Mouse (Mus musculus) heart, adult 2 months (tissue): ENCODE data around the gene Sobp. TPM values are rescaled to one million over a fixed set of nuclear protein-coding genes. Genes with fewer than 3 reads are reported as not detected.

Experiments
- DNase-seq, 2 experiments: peaks; one replicate each; pipeline ENCODE4 v3.0.0; 2021
- H3K27ac ChIP-seq: fragments of 200-600 bp; 2 replicates; pipeline ENCODE4 v1.8.1; 2022
- H3K27me3 ChIP-seq: fragments of 200-500 bp; 2 replicates; pipeline ENCODE4 v1.6.1; 2012; ENCODE audit warnings: mild to moderate bottlenecking, low read length, inconsistent platforms, mixed read lengths; ENCODE audit not compliant: control insufficient read depth, insufficient read depth
- H3K36me3 ChIP-seq: fragments of 200-500 bp; 2 replicates; pipeline ENCODE4 v1.6.1; 2012; ENCODE audit warnings: low read length, inconsistent platforms; ENCODE audit not compliant: control insufficient read depth, insufficient read depth
- H3K4me1 ChIP-seq: fragments of 200-500 bp; 2 replicates; pipeline ENCODE4 v1.6.1; 2011; ENCODE audit warnings: low read length; ENCODE audit not compliant: control insufficient read depth, insufficient read depth
- H3K4me3 ChIP-seq: fragments of 200-600 bp; 2 replicates; pipeline ENCODE4 v1.8.1; 2022
- H3K79me2 ChIP-seq: fragments of 200-500 bp; replicated peaks from 2 replicates; pipeline ENCODE4 v1.6.1; 2012; ENCODE audit warnings: mild to moderate bottlenecking, inconsistent platforms, low read length, moderate library complexity, mixed read lengths; ENCODE audit not compliant: control insufficient read depth, insufficient read depth
- H3K9ac ChIP-seq: fragments of 200-500 bp; 2 replicates; pipeline ENCODE4 v1.6.1; 2012; ENCODE audit warnings: low read depth, mild to moderate bottlenecking, control low read depth, inconsistent platforms, low read length, mixed read lengths
- CTCF ChIP-seq: fragments of 200-600 bp; IDR thresholded peaks from 2 replicates; pipeline ENCODE4 v1.8.1; 2022; ENCODE audit warnings: antibody characterized with exemption, mild to moderate bottlenecking, moderate library complexity
- EP300 ChIP-seq: fragments of 200-500 bp; IDR thresholded peaks from 2 replicates; pipeline ENCODE4 v1.6.1; 2011; ENCODE audit warnings: low read depth, low read length, control low read depth; ENCODE audit not compliant: insufficient read depth
- POLR2A ChIP-seq: fragments of 200-500 bp; IDR thresholded peaks from 2 replicates; pipeline ENCODE4 v1.6.1; 2011; ENCODE audit warnings: mild to moderate bottlenecking, low read depth, low read length, control low read depth; ENCODE audit not compliant: insufficient read depth
- whole genome bisulfite sequencing: fragments of 180-500 bp; shearing (Covaris S2); methylation state at CpG from one replicate; pipeline ENCODE4 v1.1.7; 2018; 5-methylcytosine and 5-hydroxymethylcytosine counted together
- intact Hi-C: fragments of 180-260 bp; cut with DNase I; formaldehyde crosslinking; loops from one replicate; pipeline ENCODE4 v1.15.1; 2025
- polyA plus RNA-seq: library from polyadenylated mRNA; depleted of rRNA; stranded (reverse); fragments of >200 nt; gene quantifications from 2 replicates; pipeline ENCODE4 v1.2.3, GENCODE M21; 2012
- total RNA-seq, 2 experiments: library from RNA; stranded (reverse); gene quantifications; 2 replicates each; pipeline ENCODE4 v1.2.3; 2021

Sobp gene
- total and polyA plus RNA-seq, 3 experiments, result 5.1 to 16.7 (median 16.5) TPM

- WGBS, result 49% methylated on average over 5 of the region's 5 CpGs
- H3K4me3 ChIP-seq, result no peak overlapping the region
- no peak for TF ChIP-seq POLR2A
- TF ChIP-seq EP300, result no peak
- TF ChIP-seq CTCF, result no peak
- peaks cover 2% of the 10 kb centered on the region; the same call in 1 of the 2 replicates for H3K4me1 ChIP-seq
- peak overlapping the region; percentile 22; the same call in 1 of the 2 replicates for H3K9ac ChIP-seq
- H3K79me2 ChIP-seq, result 0 out of 2 replicates have a peak, but pooled peaks cover 1% of the 10 kb centered on the region
- peak in 1 of 2 experiments; percentile 8 for DNase-seq
- no peaks in the 10 kb centered on the region for H3K27me3 ChIP-seq
- H3K36me3 ChIP-seq, result peaks cover 5% of the 10 kb centered on the region; the same call in 1 of the 2 replicates
- intact Hi-C loops, result no loop called here
- H3K27ac ChIP-seq, result peak overlapping the region; percentile 75
Observed at GRCm38 (mm10) chr10:43158917-43159316, 15.4 kb downstream of the Sobp start.

GRCm38 (mm10) chr10:43155046-43155560 is 19.2 kb downstream of the Sobp start:
- no peaks in the 10 kb centered on the region for H3K79me2 ChIP-seq
- intact Hi-C loops, result no loop called here
- DNase-seq, result peak; percentile 68 to 83
- whole genome bisulfite sequencing, result 29% methylated on average over 12 of the region's 12 CpGs
- no peak overlapping the region for H3K9ac ChIP-seq
- no peak overlapping the region for H3K4me3 ChIP-seq
- 0 out of 2 replicates have a peak, but pooled peaks cover 3% of the 10 kb centered on the region for H3K36me3 ChIP-seq
- peaks cover 2% of the 10 kb centered on the region for H3K4me1 ChIP-seq
- no peak for TF ChIP-seq CTCF
- 0 out of 2 replicates have a peak, but pooled peaks have one; percentile 36 for TF ChIP-seq EP300
- no peaks in the 10 kb centered on the region for H3K27me3 ChIP-seq
- peak overlapping the region; percentile 33 for H3K27ac ChIP-seq

- no peaks in the 10 kb centered on the region for H3K79me2 ChIP-seq
- no peaks in the 10 kb centered on the region for H3K27me3 ChIP-seq
- H3K4me3 ChIP-seq, result no peak overlapping the region
- no peaks in the 10 kb centered on the region for H3K36me3 ChIP-seq
- 86% methylated on average over 8 of the region's 8 CpGs for WGBS
- TF ChIP-seq CTCF (no peak), POLR2A (no peak), EP300 (no peak)
- H3K4me1 ChIP-seq, result peaks cover 2% of the 10 kb centered on the region
- DNase-seq, result no peak
- H3K9ac ChIP-seq, result no peak overlapping the region
- intact Hi-C loops, result no loop called here
- no peak overlapping the region for H3K27ac ChIP-seq
Observed at GRCm38 (mm10) chr10:43152643-43153042, 21.7 kb downstream of the Sobp start.

GRCm38 (mm10) chr10:43148456-43148855 is 25.9 kb downstream of the Sobp start:
- no peaks in the 10 kb centered on the region for H3K36me3 ChIP-seq
- no peak overlapping the region for H3K4me3 ChIP-seq
- WGBS, result 77% methylated on average over 11 of the region's 11 CpGs
- no peak for TF ChIP-seq POLR2A
- TF ChIP-seq CTCF, result no peak
- TF ChIP-seq EP300, result no peak
- no peaks in the 10 kb centered on the region; the same call in 1 of the 2 replicates for H3K79me2 ChIP-seq
- intact Hi-C loops, result no loop called here
- H3K27ac ChIP-seq, result no peak overlapping the region
- H3K9ac ChIP-seq, result no peak overlapping the region
- no peak for DNase-seq
- H3K27me3 ChIP-seq, result no peaks in the 10 kb centered on the region
- H3K4me1 ChIP-seq, result no peaks in the 10 kb centered on the region; the same call in 1 of the 2 replicates

- H3K4me1 ChIP-seq, result no peaks in the 10 kb centered on the region
- no peak overlapping the region for H3K9ac ChIP-seq
- TF ChIP-seq POLR2A (no peak), CTCF (no peak), EP300 (no peak)
- WGBS, result 86% methylated on average over 9 of the region's 9 CpGs
- H3K4me3 ChIP-seq, result no peak overlapping the region
- H3K36me3 ChIP-seq, result no peaks in the 10 kb centered on the region
- no peak for DNase-seq
- H3K79me2 ChIP-seq, result peaks cover 3% of the 10 kb centered on the region; the same call in 1 of the 2 replicates
- intact Hi-C loops, result no loop called here
- no peak overlapping the region for H3K27ac ChIP-seq
- H3K27me3 ChIP-seq, result no peaks in the 10 kb centered on the region
Observed at GRCm38 (mm10) chr10:43143173-43143572, 31.2 kb downstream of the Sobp start.

- H3K4me3 ChIP-seq, result no peak overlapping the region
- intact Hi-C loops, result no loop called here
- no peak for DNase-seq
- H3K36me3 ChIP-seq, result no peaks in the 10 kb centered on the region
- H3K4me1 ChIP-seq, result no peaks in the 10 kb centered on the region
- H3K27me3 ChIP-seq, result no peaks in the 10 kb centered on the region
- WGBS, result 88% methylated on average over 11 of the region's 11 CpGs
- H3K9ac ChIP-seq, result no peak overlapping the region
- H3K27ac ChIP-seq, result no peak overlapping the region
- TF ChIP-seq CTCF, result no peak
- no peak for TF ChIP-seq POLR2A
- TF ChIP-seq EP300, result no peak
- H3K79me2 ChIP-seq, result peaks cover 9% of the 10 kb centered on the region
Observed at GRCm38 (mm10) chr10:43134027-43134426, 40.3 kb downstream of the Sobp start.
